Mouse (Mus musculus) left cerebral cortex, postnatal 10 days (tissue): ENCODE measurements at regions not wholly inside any gene's neighbourhood (a gene's known extent, or its start where the extent isn't known, plus 50 kb on each side); places are given as distances from the start of the nearest gene placed in this dataset.

Experiments
- DNase-seq, 2 experiments: peaks; one replicate each; pipeline ENCODE4 v3.0.0; 2021 to 2022; ENCODE audit warnings: low spot score in 2 of 2, mixed read lengths in 1 of 2; ENCODE audit errors: extremely low spot score in 1 of 2
- intact Hi-C: fragments of 180-260 bp; cut with DNase I; formaldehyde crosslinking; loops from one replicate; pipeline ENCODE4 v1.15.1; 2025

GRCm38 (mm10) chr7:70136837-70137236, 229.7 kb downstream of the Nr2f2 start:
- intact Hi-C loops: no loop called here
- DNase-seq: no peak

GRCm38 (mm10) chr7:70135416-70135815, 231.1 kb downstream of the Nr2f2 start:
- no peak for DNase-seq
- intact Hi-C loops: no loop called here

DNA sequence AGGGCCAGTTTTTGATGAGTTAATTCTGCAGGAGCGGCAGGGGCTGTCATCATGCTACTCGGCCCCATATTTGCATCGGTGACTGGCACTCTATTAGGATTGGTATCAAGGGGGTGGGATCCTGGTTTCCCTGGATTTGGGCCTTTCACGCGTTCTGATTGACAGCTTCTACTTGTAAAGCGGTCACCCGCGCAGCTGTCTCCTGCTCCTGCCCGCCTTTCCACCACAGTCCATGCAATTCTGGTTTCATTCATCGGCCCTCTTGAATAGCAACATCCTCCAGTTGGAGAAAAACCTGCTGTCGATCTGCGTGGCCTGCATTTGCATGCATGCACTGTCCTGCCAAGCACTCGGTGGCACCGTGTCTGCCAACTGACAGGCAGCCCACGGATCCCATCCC, 236.6 kb downstream of the Nr2f2 start:
- peak in 1 of 2 experiments; percentile 8 for DNase-seq

DNA sequence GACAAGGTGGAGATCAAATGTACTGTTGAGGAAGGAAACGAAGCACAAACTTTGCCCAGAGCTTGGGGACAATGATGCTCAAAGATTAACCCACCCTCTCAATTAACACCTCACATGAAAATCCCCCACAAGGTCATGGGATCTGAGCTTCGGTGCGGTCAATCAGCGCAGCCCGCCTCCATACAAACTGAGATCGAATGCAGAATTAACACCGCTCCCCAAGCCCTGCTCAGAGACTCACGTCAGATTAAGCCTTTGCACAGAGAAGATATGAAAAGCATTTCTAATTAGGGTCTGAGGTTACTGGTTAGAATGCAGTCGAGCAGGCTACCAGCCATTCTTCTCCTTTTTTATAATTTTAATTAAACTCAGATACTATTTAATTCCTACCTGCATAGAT, 243.7 kb downstream of the Nr2f2 start:
- no peak for DNase-seq
- intact Hi-C loops: no loop called here

More for the DNA sequence above, 236.6 kb downstream of the Nr2f2 start:
- intact Hi-C loops: no loop called here

GRCm38 (mm10) chr7:70119517-70119916, 247.0 kb downstream of the Nr2f2 start:
- DNase-seq: no peak
- intact Hi-C loops: no loop called here

DNA sequence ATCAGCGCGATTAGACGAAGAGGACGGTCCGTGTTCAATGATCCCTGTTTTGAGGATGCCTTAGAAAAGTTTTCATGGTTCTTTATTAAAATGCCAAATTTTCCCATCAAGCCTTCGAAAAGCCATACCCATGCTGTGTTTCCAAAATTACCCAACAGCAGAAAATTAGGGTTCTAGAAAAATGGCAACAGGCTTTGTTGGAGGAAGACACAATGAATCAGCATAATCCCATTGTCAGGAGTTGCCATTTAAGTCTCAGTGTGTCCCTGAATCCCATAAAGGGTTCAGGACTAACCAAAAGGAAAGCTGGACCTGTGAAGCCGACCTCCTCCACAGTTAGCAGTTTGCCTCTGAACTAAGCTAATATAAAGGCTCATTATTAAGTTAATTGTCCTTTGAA, 247.6 kb downstream of the Nr2f2 start:
- intact Hi-C loops: no loop called here
- no peak for DNase-seq

DNA sequence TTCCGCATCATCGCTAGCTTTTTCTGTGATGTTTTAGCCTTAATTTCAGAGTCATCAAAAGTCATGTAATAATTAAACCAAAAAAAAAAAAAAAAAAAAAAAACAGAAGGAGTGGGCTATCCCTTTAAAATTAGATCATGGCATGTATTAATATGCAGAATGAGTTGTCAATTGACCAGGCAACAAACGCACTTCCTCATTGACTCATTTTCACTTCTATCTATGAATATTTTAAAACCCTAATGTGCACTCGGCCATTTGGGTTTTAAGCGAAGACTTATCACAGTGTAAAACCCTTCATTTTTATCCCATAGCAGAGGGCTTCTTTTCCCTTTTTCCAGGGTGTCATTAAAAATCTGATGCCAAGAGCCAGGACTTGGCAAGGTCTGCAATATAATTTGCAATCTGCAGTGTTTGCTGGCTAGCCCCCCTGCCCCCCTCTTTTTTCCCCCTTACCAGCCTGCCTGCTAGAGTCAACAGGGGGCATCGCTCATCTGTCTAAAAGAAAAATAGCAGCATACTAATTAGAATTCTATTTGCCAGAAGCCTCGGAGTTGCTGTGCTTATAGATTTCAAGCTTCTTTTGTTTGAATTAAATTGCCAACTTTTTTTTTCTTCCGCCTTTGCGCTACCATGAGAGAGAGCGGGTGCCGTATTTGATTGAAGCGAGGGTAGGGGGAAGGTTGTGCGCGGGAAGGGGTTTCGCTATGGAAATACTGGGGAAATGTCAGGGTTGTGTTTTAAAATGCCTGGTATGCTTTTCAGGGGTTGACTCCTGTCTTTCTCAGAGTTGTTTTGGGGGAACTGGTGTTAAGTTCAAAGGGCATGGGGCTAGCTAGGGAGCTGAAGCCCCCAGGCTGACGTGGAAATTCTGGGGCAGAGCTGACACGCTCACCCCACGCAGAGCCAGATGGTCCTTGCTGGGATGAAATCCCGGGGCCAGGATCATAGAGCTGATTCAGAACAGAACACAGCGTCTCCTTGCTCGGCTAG, 248.3 kb downstream of the Nr2f2 start:
- intact Hi-C loops: no loop called here
- peak; percentile 5 to 21 for DNase-seq

- no peak for DNase-seq
- intact Hi-C loops: loop anchor here (10.0 kb wide), 1 partner anchor 294 kb away; no protein-coding TSS in a partner anchor
Measured at GRCm38 (mm10) chr7:70109013-70109412, 257.5 kb downstream of the Nr2f2 start.

- intact Hi-C loops: loop anchor here (10.0 kb wide), 1 partner anchor 290 kb away; no protein-coding TSS in a partner anchor
- DNase-seq: no peak
Measured at GRCm38 (mm10) chr7:70105024-70105423, 261.5 kb downstream of the Nr2f2 start.

DNA sequence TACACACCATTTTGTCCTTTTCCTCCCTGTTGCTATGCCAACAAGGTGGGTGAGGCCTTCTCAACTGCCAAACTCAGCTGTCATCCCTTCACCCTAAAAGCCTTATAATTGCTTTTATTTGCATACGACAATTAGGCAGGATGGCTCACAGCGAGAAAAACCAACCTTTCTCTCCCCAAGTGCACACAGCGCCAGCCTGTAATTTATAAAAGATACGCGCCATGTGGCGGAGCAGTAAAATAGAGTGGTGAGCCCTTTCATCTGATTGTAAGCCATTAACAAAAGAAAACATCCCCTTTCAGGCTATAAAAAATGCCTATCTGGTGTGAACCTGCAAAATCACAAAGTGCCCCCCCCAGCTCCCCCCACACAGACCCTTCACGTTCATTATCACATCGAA, 262.0 kb downstream of the Nr2f2 start:
- DNase-seq: no peak
- intact Hi-C loops: loop anchor here (10.0 kb wide), 1 partner anchor 290 kb away; no protein-coding TSS in a partner anchor

DNA sequence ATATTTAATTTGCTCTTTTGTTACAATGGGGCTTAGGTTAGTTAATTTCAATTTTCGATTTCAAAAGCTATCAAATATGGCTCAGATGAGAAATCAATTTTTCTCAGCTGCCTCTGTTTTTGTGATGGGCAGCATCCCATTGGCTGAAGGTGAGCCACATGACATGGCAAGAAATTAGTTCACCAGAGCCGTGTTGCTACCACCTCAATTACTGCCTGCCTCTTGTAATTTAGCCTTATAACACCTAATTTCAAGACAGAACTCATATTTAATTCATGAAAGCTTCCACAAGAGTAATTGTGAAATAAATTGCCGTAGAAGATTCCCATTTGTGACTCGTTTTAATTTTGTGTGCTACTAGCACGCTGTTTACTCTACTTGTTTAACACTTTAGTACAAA, 262.9 kb downstream of the Nr2f2 start:
- no peak for DNase-seq
- intact Hi-C loops: loop anchor here (10.0 kb wide), 1 partner anchor 289 kb away; no protein-coding TSS in a partner anchor

DNA sequence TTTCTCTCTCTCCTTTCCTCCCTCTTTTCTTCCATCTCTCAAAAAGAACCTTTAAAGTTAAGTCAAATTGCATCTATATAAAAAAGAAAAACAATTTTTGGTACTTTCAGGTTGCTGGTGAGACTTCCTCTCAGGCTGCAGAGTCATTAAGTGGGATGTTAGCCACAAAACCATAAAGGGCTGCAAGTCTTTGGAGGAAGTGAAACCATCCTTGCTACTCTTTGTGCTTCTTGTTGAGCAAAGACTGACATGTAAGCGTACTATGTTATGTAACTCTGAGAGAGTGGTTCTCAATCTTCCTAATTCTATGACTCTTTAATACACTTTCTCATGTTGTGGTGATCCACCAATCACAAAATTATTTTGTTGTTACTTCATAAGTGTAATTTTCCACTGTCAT, 267.5 kb downstream of the Nr2f2 start:
- DNase-seq: no peak
- intact Hi-C loops: no loop called here

GRCm38 (mm10) chr7:70093916-70094784, 272.4 kb downstream of the Nr2f2 start:
- no peak for DNase-seq
- intact Hi-C loops: no loop called here

DNA sequence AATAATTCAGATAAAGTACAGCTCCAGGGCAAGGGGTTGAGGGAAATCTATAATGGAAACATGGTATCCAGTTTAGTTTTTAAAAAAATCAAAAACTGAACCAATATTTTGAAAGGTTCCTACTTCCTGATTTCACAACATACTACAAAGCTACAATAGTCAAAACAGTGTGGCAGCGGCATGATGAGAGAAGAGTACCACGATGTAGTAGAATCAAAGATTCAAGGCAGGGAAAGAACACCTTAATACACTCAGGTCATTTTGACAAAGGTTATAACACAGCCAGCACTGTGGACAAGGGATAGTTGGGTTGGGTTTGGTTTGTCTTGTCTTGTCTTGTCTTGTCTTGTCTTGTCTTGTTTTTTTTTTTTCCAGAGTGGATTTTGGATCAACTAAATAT, 274.4 kb downstream of the Nr2f2 start:
- no peak for DNase-seq
- intact Hi-C loops: no loop called here

- intact Hi-C loops: no loop called here
- no peak for DNase-seq
Measured at GRCm38 (mm10) chr7:70089121-70089520, 277.4 kb downstream of the Nr2f2 start.

DNA sequence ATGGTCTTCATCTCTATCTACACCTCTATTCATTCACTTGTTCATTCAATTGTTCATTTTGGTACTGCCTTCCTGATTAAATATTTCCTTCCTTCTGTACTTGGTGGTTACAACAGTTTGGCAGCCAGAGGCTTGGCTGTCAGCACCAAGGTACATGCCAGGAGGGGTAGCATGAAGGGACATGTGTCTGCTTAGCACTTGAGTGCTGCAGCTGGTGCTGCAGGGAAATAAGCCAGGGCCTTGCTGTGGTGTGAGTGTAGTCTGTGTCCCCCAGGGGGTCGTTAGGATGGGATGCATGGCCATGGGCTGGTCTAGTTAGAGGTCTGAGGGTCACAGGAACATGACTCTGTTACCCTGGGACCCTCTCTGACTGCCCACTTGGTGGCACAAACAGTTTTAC, 296.9 kb downstream of the Nr2f2 start:
- intact Hi-C loops: no loop called here
- DNase-seq: no peak

DNA sequence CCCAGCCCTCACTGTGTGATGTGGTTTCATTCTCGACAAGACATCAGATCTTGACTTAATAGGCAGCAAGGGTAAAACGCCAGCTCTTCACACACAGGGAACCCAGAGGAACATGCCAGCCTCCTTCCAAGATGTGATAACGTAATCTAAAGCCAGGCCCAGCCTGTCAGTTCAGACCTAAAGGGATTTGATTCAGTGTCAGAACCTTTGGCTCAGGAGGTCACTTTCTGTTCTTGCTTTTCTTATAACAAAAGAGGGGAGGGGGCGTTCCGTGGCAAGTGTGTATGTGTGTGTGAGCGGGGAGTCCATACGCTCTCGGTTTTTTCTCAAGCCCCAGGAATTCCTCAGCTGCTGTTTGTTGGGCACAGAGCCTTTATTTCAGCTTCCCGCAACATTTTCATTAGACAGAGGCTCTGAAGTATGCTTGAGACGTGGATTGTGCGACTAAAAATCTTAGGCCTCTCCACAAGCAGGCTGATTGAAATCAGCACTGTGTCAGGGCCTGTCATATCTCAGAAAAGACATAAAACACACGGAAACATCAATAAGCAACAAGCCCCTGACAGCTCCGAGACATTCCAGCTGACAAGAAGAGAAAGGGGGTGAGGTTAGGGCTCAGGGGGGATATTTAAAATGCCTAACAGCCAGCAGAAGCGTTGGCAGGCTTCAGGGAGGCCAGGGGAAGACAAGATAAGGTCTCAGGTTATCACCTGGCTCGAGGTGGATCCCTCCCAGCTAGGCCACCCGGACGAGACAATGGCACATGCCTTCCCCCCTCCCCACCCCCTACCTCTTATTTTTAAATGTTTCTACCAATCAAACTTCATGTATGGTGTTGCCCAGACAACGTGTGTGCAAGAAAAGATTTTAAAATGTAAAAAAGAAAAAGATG, 298.5 kb downstream of the Nr2f2 start:
- DNase-seq: no peak
- intact Hi-C loops: no loop called here

GRCm38 (mm10) chr7:70067071-70067470, 299.5 kb downstream of the Nr2f2 start:
- intact Hi-C loops: no loop called here
- DNase-seq: no peak

DNA sequence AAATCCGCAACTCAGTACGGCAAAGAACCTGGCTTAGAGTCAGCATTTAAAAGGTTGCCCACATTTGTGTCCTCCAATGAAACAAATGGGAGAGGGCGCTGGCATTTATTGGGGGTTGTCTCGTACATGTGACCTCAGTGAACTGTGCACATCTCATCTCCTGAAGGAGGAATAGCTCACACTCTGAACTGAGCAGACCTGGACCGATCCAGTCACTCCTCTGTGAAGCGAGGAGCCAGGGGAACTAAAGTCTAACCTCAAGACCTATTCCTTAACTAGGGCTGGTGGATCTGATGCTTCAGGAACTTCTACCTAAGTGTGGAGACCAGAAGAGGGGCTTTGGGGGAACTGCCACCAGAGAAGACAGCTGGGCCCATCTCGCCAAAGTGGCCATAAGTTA, 300.1 kb downstream of the Nr2f2 start:
- intact Hi-C loops: no loop called here
- no peak for DNase-seq
